Mouse (Mus musculus) left cerebral cortex, adult 8-10 months (tissue): Measurements from ENCODE around the gene Timeless. TPM values are rescaled to one million over a fixed set of nuclear protein-coding genes. Genes with fewer than 3 reads are reported as not detected.
"Not testable (repeated sequence)": the region's sequence is repeated elsewhere in the genome, so short reads cannot be mapped to it uniquely, and the experiment has no call there.

ENCODE experiments used
- DNase-seq, 2 experiments: peaks; one replicate each; pipeline ENCODE4 v3.0.0; 2022; ENCODE audit warnings: low spot score in 2 of 2
- total RNA-seq, 4 experiments: library from RNA; stranded (reverse); gene quantifications; 2 replicates each; pipeline ENCODE4 v1.2.4; 2022

Timeless gene
- total RNA-seq, 4 experiments from 2014 or later = 6.4 to 9.9 (median 7.8) TPM

DNA sequence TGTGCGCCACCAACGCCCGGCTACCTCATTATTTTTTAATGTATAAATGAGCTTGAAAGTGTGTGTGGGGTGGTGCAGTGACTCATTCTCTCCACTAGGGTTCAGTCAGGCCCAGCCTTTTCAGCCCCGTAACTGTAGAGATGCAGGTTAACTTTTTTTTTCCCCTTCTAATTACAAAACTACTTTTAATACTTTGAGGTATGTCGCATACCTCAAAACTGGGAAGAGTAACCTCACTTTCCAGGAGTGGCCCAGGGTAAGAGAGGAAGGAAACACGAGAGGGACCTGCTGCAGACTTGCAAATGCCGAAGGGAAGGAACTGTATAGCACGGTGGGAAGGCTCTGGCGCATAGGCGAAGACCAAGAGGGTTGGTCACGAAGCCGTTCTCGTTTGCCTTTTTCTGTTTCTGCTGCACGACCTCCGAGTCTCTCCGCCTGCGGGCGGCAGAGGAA, 19.0 kb upstream of the Timeless start:
- DNase-seq = peak; percentile 34 to 44

DNA sequence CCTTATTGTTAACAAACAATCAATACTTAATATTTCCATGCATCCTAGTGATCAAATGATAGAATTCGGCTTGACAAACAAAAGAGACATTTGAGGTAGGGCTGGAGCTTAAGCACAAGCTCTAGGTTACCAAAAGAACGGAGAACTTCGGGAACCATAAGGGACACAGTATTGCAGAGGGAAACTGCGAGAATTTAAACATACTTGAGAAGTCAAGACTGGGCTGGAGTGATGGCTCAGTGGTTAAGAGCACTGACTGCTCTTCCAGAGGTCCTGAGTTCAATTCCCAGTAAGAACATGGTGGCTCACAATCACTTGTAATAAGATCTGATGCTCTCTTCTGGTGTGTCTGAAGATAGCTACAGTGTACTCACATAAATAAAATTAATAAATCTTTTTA, 17.8 kb upstream of the Timeless start:
- DNase-seq = not testable (repeated sequence)

DNA sequence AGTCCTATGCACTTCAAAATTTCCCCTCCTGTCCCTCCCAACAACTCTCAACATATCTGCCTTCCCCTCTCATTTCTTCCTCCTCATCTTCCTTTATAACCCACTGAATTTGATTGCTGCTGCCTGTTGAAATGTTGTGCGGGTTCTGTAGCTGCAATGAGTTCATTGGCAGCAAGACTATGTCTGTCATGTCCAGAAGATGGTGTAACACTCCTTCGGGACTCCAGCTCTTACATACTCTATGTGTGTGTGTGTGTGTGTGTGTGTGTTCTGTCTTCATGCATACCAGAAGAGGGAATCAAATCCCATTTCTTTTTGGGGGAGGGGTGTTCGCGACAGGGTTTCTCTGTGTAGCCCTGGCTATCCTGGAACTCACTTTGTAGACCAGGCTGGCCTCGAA, 16.9 kb upstream of the Timeless start:
- no peak for DNase-seq

DNA sequence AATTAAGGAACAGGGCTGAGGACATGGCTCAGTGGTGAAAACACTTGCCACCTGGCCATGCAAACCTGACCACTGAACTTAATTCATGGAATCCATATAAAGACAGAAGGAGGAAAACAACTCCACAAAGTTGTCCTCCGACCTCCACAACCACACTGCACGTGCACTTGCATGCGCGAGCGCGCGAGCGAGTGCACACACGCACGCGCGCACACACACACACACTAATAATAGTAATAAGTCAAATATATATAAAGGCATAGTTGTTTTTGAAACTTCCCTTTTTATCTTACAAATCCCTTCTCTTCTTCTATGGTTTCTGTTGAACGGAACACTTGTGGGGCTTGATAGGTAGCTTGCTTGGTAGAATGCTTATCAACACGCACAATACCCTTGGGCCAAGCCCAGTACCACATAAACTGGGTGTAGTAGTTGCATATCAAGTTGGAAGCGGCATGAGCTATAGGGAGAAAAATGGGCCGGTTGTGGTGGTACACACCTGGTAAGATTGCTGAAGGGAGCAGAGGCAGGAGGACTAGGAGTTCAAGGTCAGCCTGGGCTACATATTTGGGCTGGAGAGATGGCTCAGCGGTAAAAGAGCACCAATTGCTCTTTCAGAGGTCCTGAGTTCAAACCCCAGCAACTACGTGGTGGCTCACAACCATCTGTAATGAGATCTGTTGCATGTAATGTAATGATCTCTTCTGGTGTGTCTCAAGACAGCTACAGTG, 13.3 kb upstream of the Timeless start:
- no peak for DNase-seq

DNA sequence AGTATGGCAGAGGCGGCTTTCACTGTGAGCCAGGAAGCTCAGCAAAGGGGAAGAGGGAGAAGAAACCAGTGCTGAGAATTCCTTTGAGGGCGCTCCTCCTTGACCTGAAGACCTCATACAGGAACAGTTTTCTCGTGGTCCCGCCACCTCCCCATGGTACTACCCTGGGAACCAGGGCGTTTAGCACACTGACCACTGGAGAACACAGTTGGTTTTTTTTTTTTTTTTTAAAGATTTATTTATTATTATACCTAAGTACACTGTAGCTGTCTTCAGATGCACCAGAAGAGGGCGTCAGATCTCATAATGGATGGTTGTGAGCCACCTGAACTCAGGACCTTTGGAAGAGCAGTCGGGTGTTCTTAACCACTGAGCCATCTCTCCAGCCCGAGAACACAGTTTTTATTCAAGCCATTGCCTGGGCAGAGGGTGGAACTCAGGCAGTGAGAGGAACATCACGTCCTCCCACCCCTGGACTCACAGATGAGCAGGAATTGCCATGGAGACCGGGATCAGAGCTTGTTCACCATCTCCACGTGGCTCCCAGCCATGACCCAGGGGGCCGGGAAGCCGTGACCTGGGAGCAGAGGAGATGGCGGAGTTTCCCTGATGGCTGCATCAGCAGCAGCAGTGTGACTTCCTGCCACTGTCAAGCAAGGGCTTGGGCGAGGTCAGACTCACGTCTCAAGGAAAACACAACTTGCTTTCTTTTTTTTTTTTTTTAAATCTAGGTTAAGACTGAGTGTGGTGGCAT, 10.2 kb upstream of the Timeless start:
- no peak for DNase-seq

DNA sequence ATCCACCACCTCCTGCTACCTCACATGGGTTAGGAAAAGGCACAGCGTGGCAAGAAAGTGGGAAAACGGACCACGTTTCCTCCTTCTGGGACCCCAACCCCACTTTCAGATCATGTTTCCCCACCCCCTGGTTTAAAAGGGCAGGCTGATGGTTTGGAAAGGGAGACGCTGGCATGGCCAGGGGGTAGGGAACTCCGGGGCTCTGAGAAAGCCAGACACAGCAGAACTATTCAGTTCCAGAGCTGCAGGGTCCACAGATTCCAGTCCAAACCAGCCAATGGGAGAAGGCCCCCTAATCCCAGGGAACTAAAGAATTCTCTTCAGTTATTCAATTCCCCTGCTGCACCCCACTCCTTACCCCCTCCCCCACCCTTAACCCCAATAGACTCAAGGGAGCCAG, 6.8 kb upstream of the Timeless start:
- DNase-seq = no peak

DNA sequence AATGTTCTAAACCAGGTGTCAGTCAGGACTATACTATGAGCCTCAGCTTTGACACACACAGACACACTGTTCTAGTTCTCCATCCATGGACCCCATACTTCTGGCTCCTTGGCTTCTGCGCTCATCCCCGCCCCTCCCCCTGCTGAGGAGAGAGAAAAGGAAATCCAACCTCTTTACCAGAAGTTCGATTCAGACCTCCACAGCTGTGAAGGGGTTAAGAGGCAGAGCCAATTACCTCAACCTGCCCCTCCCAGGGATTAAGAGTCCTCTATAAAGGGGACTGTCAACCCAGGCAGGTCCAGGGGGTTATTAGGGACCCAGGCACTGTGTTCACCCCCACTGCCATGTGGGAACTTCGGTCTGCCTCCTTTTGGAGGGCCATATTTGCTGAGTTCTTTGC, 6.3 kb upstream of the Timeless start, which contains the start of gene Mip:
Gene Mip, plus strand, starts transcription at position 301 of the 400 bp plus-strand sequence.
- no peak for DNase-seq

DNA sequence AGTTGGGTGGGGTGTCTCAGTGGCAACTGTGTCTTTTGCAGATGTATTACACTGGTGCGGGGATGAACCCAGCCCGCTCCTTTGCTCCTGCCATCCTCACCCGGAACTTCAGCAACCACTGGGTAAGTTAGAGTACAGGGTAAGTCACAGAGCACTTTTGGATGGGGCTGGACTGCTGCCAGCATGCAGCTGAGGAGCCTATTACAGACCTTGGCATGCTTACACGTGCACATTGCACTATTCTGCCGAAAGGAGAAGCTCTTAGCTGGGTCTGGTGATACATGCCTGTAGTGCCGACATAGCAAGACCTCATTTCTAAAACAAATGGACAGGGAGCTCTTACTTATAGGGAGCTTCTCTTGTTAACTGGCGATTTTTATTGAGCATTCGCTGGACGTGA, 4.3 kb upstream of the Timeless start:
- DNase-seq = no peak

DNA sequence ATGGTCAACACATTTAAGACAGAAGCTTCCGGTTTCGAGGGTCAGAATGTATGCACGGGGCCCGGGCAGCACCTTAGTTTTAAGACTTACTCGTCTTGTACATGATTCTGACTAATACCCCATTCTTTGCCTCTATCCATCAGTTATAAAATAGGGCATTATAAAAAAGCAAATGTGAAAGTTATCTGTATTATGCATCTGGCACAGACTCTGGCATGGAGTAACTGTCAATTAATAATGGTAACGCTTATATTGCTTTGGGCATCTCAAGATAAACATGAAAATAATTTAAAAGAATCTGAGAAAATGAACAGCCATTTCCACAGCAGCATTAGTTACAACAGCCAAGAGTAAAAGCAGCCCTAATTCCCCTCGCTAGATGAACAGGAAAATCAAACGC, 3.9 kb upstream of the Timeless start:
- DNase-seq = no peak

DNA sequence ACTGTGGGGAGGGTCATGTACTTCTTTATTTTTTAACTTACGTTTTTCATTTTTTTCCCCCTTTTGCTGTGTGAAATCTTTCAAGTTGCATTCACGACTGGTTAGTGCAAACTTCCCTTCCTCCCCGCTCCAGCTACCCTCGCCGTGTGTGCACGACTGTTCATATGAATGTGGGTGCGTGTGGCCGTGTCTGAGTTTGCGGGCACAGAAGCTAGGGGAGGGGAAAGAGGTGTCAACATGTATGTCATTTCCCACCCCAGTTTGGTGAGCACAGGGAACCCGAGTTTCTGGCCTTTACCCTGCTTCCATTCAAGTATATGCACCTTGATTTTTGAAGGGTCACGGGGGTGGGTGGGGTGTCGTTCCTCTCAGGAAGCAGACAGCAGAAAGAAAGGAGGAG, 1.3 kb upstream of the Timeless start:
- no peak for DNase-seq

DNA sequence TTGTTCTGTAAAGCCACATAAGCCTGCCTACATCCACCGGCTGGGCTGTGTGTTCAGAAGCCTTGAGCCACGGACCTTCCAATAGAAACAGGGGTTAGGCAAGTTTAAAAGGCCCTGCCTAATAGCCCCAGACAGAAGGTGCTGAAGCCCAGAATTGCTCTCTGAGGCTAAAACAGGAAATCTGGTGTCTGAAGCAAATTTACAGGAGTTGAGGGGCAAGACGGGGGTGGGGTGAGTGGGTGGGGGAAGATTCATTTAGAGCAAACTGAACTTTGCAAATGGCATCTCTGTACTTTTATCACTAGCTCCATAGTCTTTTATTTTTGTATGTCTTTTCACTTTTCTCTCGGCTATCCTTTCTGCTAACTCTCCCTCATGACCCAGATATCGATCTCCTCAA, 719 bp upstream of the Timeless start:
- DNase-seq = no peak

DNA sequence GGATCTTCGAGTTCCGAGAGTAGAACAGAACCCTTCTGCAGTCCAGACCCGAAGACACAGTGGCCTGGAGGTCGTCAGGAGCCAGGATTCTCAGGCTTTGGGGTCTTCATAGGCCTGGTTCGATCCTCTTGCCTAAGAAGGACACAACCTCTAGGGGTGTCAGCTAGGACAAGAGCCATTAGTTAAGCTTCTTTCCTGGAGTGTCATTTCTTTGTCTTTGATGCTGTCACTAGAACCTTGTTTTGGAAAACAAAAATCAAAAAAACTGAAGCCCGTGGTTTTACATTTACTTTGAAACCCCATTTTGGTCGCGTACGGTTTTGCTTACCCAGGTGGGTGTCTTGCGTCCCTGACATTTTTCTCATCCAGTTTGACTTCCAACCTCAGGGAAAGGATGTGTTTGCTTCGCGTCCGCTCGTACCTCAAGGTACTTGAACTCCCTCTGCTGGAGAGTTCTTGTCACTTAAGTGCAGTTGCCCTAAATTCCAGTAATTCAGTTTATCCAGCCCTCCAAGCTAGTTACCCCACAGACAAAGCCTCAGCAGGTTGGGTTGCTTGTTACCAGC, 638 bp downstream of the Timeless start:
- DNase-seq = peak; percentile 21 to 39

DNA sequence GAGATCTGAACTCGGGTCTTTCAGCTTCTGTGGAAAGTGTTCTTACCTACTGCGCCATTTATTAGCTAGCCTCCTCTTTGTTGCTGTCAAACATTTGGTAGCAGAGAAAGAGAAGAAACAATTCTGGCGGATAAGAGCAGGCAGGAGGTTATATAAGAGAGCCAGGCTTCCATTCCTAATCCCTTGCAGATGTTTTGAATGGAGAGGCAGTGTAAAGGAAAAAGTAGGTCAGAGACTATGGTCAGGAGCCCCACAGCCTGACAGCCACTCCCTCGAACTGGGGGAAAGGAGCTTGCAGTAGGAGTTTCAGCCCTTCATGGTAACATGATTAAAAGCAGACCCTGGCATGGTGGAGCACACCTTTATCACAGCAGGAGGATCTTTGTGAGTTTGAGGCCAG, 4.5 kb downstream of the Timeless start:
- no peak for DNase-seq

DNA sequence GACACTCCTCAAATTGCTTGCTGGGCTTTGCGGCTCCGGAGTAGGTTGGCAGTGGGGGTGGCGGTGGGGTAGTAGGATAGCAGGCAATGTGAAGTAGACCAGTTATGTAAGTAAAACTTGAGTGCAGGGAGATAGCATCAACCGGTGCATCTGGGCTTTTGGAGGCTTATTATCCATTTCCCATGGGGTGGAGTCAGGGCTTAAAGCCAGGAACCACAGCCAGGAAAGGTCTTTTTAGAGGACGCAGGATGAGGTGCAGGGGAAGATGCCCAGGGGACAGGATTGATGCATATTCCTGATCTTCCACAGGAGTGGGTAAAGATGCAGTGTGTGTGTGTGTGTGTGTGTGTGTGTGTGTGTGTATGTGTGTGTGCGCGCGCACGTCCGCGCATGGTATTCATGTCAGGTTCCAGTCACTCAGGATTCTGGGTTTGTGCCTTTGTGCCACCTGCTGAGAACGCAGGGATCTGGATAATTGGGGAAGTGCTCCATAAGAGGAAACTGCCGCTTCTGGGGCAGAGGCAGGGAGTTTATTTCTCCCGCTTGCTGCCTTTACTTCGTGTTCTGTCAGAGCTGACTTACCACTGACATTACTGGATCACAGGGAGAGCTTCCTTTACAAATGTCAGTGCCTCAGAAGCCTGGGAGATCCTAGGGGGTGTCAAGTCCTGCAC, 6.1 kb downstream of the Timeless start:
- DNase-seq = peak in 1 of 2 experiments; percentile 35

DNA sequence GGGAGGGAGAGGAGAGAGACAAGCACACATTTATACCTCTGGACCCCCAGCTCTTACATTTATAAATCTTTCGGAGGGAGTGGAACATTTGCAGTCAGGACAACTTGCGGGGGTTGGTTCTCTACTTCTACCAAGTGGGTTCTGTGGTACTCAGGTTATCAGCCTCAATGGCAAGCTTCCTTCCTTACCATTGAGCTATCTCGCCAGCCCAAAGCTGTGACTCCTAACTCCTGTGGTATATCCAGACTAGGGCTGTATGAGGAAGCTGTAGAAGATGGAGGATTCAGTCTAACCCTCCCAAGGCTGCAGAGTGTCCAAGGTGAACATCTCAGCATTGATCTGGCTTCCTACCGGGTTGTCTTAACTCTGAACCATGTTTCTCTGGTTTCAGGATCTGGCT, 7.3 kb downstream of the Timeless start:
- no peak for DNase-seq

DNA sequence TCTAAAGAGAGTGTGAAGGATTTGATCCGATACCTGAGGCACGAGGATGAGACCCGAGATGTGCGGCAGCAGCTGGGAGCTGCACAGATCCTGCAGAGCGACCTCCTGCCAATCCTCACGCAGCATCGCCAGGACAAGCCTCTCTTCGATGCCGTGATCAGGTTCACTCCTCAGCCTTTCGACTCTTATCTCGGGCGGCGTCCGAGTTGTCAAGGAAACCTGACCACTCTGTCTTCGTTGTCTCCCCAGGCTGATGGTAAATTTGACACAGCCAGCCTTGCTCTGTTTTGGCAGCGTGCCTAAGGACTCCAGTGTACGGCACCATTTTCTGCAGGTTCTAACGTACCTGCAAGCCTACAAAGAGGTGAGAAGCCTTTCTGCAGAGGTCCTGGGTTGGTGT, 8.3 kb downstream of the Timeless start:
- no peak for DNase-seq

DNA sequence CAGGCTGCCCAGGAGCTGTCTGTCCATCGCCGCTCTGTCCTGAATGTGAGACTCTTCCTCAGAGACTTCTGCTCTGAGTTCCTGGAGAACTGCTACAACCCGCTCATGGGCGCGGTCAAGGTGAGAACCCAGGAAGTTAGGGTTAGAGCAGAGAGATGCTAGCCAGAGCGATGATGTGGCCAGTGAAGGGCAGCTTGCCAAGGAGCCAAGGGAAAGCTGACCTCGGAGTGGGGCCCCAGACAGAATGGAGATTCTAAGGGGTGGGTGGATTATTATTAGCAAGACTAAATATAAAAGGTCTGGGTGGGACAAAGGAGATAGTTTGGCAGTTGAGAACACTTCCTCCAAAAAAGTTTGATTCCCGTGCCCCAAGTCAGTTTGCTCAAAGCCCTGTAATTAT, 11.4 kb downstream of the Timeless start:
- DNase-seq = no peak

DNA sequence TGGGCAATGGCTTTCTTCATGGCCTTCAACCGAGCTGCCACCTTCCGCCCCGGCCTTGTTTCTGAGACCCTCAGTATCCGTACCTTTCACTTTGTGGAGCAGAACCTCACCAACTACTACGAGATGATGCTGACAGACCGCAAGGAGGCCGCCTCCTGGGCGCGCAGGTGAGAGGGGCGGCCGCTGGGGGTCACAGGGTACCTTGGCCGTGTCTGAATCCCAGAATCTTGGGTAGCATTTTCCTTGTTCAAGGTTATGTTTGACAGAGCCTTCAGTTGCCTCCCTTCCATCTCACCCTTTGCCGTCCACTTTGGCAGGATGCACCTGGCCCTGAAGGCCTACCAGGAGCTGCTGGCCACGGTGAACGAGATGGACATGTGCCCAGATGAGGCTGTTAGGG, 12.3 kb downstream of the Timeless start:
- no peak for DNase-seq

DNA sequence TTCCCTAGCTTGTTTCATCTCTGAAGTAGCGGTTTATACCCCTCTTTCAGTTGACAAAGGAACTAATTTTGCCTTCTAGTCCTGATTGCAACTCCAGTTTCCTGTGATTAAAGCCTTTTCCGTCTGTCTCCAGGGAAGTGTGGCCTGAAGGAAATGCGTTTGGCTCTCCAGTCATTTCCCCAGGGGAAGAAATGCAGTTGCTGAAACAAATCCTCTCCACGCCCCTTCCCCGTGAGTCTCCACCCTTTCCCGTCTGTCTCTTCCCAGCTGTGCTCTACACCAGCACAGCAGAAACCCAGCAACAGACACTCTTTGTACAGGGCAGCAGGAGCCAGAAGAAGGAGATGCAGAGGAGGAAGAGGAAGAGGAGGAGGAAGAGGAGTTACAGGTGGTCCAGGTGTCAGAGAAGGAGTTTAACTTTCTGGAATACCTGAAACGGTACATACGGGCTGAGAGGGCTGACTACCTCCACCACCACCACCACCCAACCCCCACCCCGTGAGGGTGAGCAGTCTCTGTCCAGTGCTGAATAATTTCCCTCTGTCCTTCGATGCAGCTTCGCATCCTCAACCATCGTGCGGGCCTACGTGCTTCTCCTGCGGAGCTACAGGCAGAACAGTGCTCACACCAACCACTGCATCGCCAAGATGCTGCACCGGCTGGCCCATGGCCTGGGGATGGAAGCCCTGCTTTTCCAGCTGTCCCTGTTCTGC, 15.3 kb downstream of the Timeless start:
- no peak for DNase-seq

DNA sequence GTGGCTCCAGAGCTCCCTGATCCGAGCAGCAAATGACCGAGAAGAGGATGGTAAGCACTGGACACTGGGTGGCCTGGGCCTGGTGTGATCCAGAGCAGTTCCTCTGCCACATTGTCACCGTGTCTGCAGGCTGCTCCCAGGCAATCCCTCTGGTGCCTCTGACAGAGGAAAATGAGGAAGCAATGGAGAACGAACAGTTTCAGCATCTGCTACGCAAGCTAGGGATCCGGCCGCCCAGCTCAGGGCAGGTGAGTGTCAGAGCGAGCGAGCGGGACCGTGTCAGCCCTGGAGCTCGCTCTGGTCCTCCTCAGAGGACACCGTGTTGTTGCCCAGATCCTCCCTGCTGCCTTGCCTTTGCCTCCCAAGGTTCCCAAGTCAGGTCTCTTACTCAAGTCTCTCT, 18.7 kb downstream of the Timeless start:
- DNase-seq = no peak

DNA sequence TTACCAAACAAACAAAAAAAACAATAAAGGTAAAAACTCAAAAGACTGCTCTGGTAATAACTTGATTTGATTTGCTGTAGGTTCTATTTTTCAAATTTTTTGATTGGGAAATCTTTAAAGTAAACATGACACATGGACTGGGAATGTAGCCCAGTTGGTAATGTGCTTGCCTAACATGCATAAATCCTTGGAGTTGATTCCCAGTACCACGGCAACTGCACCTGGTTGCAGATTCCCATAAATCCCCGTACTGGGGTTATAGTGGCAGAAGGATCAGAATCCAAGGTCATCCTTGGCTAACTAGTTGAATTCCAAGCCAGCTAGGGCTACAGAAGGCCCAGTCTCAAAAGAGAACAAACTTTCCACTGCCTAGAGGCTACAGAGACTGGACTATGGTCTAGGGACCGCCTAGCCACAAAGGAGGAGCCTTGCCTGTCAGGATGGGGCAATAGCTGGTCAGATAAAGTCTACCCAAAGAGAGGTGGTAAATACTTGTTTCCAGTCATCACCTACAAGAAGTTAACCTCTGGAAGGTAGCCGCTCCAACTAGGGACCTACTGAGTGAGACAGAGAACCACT, 21.9 kb downstream of the Timeless start, which contains the start of gene Apon:
Gene Apon, plus strand, starts transcription at position 420 of the 579 bp plus-strand sequence.
- DNase-seq = no peak
